Comparison of ENCODE assay signal across 9 mouse cellular contexts in the genomic region with DNA sequence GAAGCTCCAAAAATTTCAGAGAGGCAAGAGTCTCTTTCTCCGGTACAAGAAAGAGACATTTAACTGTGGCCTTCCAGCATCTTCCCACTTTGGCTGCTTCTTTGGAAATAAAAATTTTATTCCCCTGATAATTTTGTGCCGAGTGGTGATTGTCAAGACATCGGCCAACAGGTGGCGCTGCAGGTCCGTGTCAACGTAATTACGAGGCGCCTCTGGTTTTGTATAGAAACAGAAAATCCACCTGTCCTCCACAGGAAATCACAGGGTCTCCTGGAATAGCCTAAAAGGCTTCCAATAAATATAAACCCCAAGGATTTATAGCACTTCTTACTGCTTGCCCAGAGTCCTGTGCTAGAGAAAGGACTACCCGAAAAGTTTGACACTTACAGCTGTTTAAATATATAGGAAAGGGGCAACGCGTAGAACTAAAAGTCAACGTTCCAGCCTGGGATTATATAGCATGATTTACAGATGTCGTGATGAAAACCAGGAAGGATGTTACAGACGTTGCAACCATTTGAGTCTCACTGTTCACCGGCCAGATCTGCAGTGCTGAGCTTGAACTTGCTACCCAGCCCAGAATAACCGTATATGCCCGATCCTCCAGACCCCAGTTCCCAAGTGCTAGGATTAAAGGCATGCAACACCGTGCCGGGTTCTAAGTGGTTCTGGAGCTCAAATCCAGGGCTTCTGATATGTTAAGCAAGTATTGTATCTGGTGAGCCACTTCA.
DNase-seq lines count a peak whose midpoint lies in the region; ATAC-seq and TF ChIP-seq lines count a peak whose summit lies in the region.
"Had no signal": no experiment of that assay in that cellular context is flagged by ENCODE, and none has a peak within 500 bp of the region (broad histone marks: within the 10 kb centered on the region; RNA-seq: fewer than 3 reads in every experiment).

No protein-coding gene starts in this region.

- WGBS in forebrain, embryonic 11.5 days = 56% methylated on average over 19 of the region's 19 CpGs
- 56% methylated on average over 19 of the region's 19 CpGs for WGBS in forebrain, embryonic 15.5 days
- 45% methylated on average over 19 of the region's 19 CpGs for WGBS in heart, postnatal 0 days
- WGBS in midbrain, postnatal 0 days = 55% methylated on average over 19 of the region's 19 CpGs
- 34% methylated on average over 19 of the region's 19 CpGs for WGBS in stomach, postnatal 0 days

- no peaks in the 10 kb centered on the region for H3K27me3 ChIP-seq in forebrain, embryonic 11.5 days (ENCODE audit: control insufficient read depth, insufficient read depth, low read length)
- H3K27me3 ChIP-seq in forebrain, embryonic 15.5 days = no peaks in the 10 kb centered on the region
- H3K27me3 ChIP-seq in heart, postnatal 0 days (ENCODE audit: control insufficient read depth, insufficient read depth, low read length) = no peaks in the 10 kb centered on the region; the same call in 1 of the 2 replicates
- no peaks in the 10 kb centered on the region for H3K27me3 ChIP-seq in midbrain, postnatal 0 days (ENCODE audit: insufficient read depth, low read length)
- H3K27me3 ChIP-seq in stomach, postnatal 0 days (ENCODE audit: control insufficient read depth, insufficient read depth, low read length) = no peaks in the 10 kb centered on the region
- H3K27me3 ChIP-seq: neural tube, embryonic 12.5 days had no signal

- TF ChIP-seq POLR2A in cortical plate, adult 2 months (IDR thresholded peaks at IDR 0.05; ENCODE audit: extremely low read depth, insufficient read depth, low read length) = no peak

- DNase-seq in forebrain, embryonic 11.5 days (ENCODE audit: low spot score) = peak; percentile 85
- DNase-seq in adipocyte (ENCODE audit: low spot score) = peak; percentile 84
- DNase-seq in heart, postnatal 0 days (ENCODE audit: low spot score) = peak; percentile 55
- peak; percentile 77 to 80 for DNase-seq in left cerebral cortex, adult 2 months (ENCODE audit: extremely low spot score in 1 of 2, low spot score in 2 of 2)
- DNase-seq in midbrain, postnatal 0 days (ENCODE audit: low spot score) = peak; percentile 93
- DNase-seq in stomach, postnatal 0 days (ENCODE audit: low spot score) = peak; percentile 82

- H3K9me3 ChIP-seq in forebrain, embryonic 11.5 days (ENCODE audit: control insufficient read depth, low read length) = no peaks in the 10 kb centered on the region
- H3K9me3 ChIP-seq in forebrain, embryonic 15.5 days = no peaks in the 10 kb centered on the region
- H3K9me3 ChIP-seq in heart, postnatal 0 days (replicated peaks; ENCODE audit: control insufficient read depth, low read length) = no peaks in the 10 kb centered on the region
- no peaks in the 10 kb centered on the region for H3K9me3 ChIP-seq in midbrain, postnatal 0 days (ENCODE audit: low read length)
- H3K9me3 ChIP-seq in stomach, postnatal 0 days (ENCODE audit: control insufficient read depth, low read length) = no peaks in the 10 kb centered on the region
- H3K9me3 ChIP-seq: neural tube, embryonic 12.5 days had no signal

- no peaks in the 10 kb centered on the region; the same call in 1 of the 2 replicates for H3K4me1 ChIP-seq in forebrain, embryonic 11.5 days (replicated peaks; ENCODE audit: control insufficient read depth, insufficient read depth, low read length)
- H3K4me1 ChIP-seq in forebrain, embryonic 15.5 days = no peaks in the 10 kb centered on the region
- no peaks in the 10 kb centered on the region for H3K4me1 ChIP-seq in cortical plate, adult 2 months (ENCODE audit: control insufficient read depth, insufficient read depth, low read length)
- no peaks in the 10 kb centered on the region for H3K4me1 ChIP-seq in heart, postnatal 0 days (ENCODE audit: control insufficient read depth, insufficient read depth)
- no peaks in the 10 kb centered on the region for H3K4me1 ChIP-seq in midbrain, postnatal 0 days (ENCODE audit: insufficient read depth, low read length)
- no peaks in the 10 kb centered on the region for H3K4me1 ChIP-seq in stomach, postnatal 0 days (replicated peaks; ENCODE audit: control insufficient read depth, insufficient read depth)

- ATAC-seq in forebrain, embryonic 11.5 days (replicated peaks; ENCODE audit: low FRiP score) = 0 out of 2 replicates have a peak, but pooled peaks have one; percentile 36
- ATAC-seq in forebrain, embryonic 15.5 days (replicated peaks) = no peak
- ATAC-seq in heart, postnatal 0 days (ENCODE audit: insufficient read depth, low read depth) = no peak
- ATAC-seq in midbrain, postnatal 0 days (ENCODE audit: low FRiP score) = no peak
- ATAC-seq in stomach, postnatal 0 days (ENCODE audit: low FRiP score, low TSS enrichment) = no peak

- TF ChIP-seq EP300 in heart, postnatal 0 days (IDR thresholded peaks at IDR 0.05; ENCODE audit: low read depth) = no peak
- TF ChIP-seq EP300 in stomach, postnatal 0 days (optimal IDR thresholded peaks at IDR 0.05) = no peak

- no peak overlapping the region for H3K4me2 ChIP-seq in forebrain, embryonic 11.5 days (ENCODE audit: low read depth, low read length, severe bottlenecking)
- no peak overlapping the region for H3K4me2 ChIP-seq in forebrain, embryonic 15.5 days (replicated peaks)
- no peak overlapping the region for H3K4me2 ChIP-seq in heart, postnatal 0 days (ENCODE audit: low read depth, low read length)
- H3K4me2 ChIP-seq in midbrain, postnatal 0 days (ENCODE audit: low read depth, low read length, poor library complexity, severe bottlenecking) = no peak overlapping the region
- H3K4me2 ChIP-seq in stomach, postnatal 0 days (replicated peaks; ENCODE audit: low read depth) = no peak overlapping the region
- H3K4me2 ChIP-seq: neural tube, embryonic 12.5 days had no signal

- no peaks in the 10 kb centered on the region for H3K36me3 ChIP-seq in forebrain, embryonic 11.5 days (ENCODE audit: control insufficient read depth, insufficient read depth, low read length)
- no peaks in the 10 kb centered on the region for H3K36me3 ChIP-seq in forebrain, embryonic 15.5 days
- H3K36me3 ChIP-seq in heart, postnatal 0 days (replicated peaks; ENCODE audit: control insufficient read depth, insufficient read depth, low read length) = no peaks in the 10 kb centered on the region
- no peaks in the 10 kb centered on the region for H3K36me3 ChIP-seq in midbrain, postnatal 0 days (ENCODE audit: insufficient read depth, low read length)
- H3K36me3 ChIP-seq in stomach, postnatal 0 days (ENCODE audit: control insufficient read depth, insufficient read depth, low read length) = no peaks in the 10 kb centered on the region
- H3K36me3 ChIP-seq: neural tube, embryonic 12.5 days had no signal

- H3K9ac ChIP-seq in forebrain, embryonic 11.5 days (ENCODE audit: low read length) = no peak overlapping the region
- H3K9ac ChIP-seq in forebrain, embryonic 15.5 days (replicated peaks) = no peak overlapping the region
- no peak overlapping the region for H3K9ac ChIP-seq in heart, postnatal 0 days (replicated peaks; ENCODE audit: low read depth, low read length)
- H3K9ac ChIP-seq in midbrain, postnatal 0 days (replicated peaks; ENCODE audit: low read length, poor library complexity, severe bottlenecking) = no peak overlapping the region
- no peak overlapping the region for H3K9ac ChIP-seq in stomach, postnatal 0 days (ENCODE audit: low read length)
- H3K9ac ChIP-seq: neural tube, embryonic 12.5 days had no signal

- no peak overlapping the region for H3K27ac ChIP-seq in forebrain, embryonic 11.5 days (ENCODE audit: low read depth, low read length)
- no peak overlapping the region for H3K27ac ChIP-seq in forebrain, embryonic 15.5 days (replicated peaks)
- H3K27ac ChIP-seq in cortical plate, adult 2 months (ENCODE audit: insufficient read depth, low read length) = no peak overlapping the region
- no peak overlapping the region for H3K27ac ChIP-seq in heart, postnatal 0 days (ENCODE audit: low read depth)
- H3K27ac ChIP-seq in left cerebral cortex, adult 2 months = no peak overlapping the region
- H3K27ac ChIP-seq in midbrain, postnatal 0 days (ENCODE audit: low read depth, low read length) = no peak overlapping the region
- H3K27ac ChIP-seq in stomach, postnatal 0 days (replicated peaks) = no peak overlapping the region
- H3K27ac ChIP-seq: neural tube, embryonic 12.5 days had no signal

- intact Hi-C loops in left cerebral cortex, adult 2 months (cut with DNase I) = loop anchor here (2.0 to 5.0 kb wide), 3 partner anchors 126 to 1616 kb away; partner anchors contain the start of gene Azi2

- H3K4me3 ChIP-seq in forebrain, embryonic 11.5 days (ENCODE audit: low read depth, low read length) = no peak overlapping the region
- no peak overlapping the region for H3K4me3 ChIP-seq in forebrain, embryonic 15.5 days
- H3K4me3 ChIP-seq in cortical plate, adult 2 months (ENCODE audit: insufficient read depth, low read length) = no peak overlapping the region
- no peak overlapping the region for H3K4me3 ChIP-seq in heart, postnatal 0 days (ENCODE audit: low read depth, low read length)
- H3K4me3 ChIP-seq in left cerebral cortex, adult 2 months = no peak overlapping the region
- H3K4me3 ChIP-seq in midbrain, postnatal 0 days (ENCODE audit: low read depth, low read length) = no peak overlapping the region
- no peak overlapping the region for H3K4me3 ChIP-seq in stomach, postnatal 0 days (ENCODE audit: low read depth, low read length)
- H3K4me3 ChIP-seq: neural tube, embryonic 12.5 days had no signal

- TF ChIP-seq CTCF in cortical plate, adult 2 months (IDR thresholded peaks at IDR 0.05; ENCODE audit: extremely low read depth, insufficient read depth, low read length) = peak; percentile 77
- peak; percentile 74 for TF ChIP-seq CTCF in heart, postnatal 0 days (IDR thresholded peaks at IDR 0.05; ENCODE audit: low read depth)
- peak; percentile 88 for TF ChIP-seq CTCF in left cerebral cortex, adult 2 months (IDR thresholded peaks at IDR 0.05)
- peak; percentile 88 for TF ChIP-seq CTCF in midbrain, postnatal 0 days (IDR thresholded peaks at IDR 0.05)
- peak; percentile 86 for TF ChIP-seq CTCF in stomach, postnatal 0 days (IDR thresholded peaks at IDR 0.05; ENCODE audit: low read depth)
